Mouse (Mus musculus) v-Abl transformed pro-B cells (cell line): ENCODE measurements around the gene Efl1.
"Not testable (repeated sequence)": the region's sequence is repeated elsewhere in the genome, so short reads cannot be mapped to it uniquely, and the experiment has no call there.

Experiments
- in situ Hi-C, 2 experiments: fragments of 400-800 bp; cut with MboI; formaldehyde crosslinking; loops; one replicate each; pipeline ENCODE4 v1.15.1; 2025; ENCODE audit not compliant: unreplicated experiment in 2 of 2

Efl1 gene

DNA sequence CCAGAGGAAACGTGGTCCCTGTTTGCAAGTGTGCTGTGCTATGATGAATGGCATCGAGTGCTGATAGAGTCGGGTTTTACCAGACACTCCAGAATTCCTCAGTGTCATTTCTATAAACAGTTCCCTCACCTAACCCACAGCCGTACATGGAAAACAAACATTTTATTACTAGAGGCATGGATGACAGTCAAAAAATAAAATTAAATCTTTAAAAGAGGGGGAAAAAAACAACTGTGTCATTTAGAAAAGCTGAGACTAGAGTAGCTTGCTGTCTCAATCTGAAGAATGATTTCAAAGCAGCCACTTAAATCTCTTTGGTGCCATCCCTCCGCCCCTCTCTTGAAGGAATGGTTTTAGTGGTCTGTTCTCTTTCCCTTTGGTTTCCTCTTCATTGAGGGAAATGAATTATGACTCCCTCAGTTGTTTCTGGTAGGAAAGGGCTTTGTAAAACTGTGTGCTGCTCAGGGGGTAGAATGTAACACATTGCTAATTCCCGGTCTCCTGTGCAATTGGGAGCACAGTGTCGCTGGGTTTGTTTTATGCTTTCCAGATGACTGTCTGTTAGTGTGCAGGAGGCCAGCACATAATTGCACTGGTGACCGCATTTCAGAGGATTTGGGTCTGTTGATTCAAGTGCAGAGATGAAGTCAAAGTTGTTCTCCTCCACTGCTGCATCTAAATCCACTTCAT is 67.6 kb downstream of the Efl1 start:
- in situ Hi-C loops, result loop anchor here in 1 of 2 experiments (10.0 kb wide), 1 partner anchor 149 kb away; the partner anchor contains the start of gene Mex3b

DNA sequence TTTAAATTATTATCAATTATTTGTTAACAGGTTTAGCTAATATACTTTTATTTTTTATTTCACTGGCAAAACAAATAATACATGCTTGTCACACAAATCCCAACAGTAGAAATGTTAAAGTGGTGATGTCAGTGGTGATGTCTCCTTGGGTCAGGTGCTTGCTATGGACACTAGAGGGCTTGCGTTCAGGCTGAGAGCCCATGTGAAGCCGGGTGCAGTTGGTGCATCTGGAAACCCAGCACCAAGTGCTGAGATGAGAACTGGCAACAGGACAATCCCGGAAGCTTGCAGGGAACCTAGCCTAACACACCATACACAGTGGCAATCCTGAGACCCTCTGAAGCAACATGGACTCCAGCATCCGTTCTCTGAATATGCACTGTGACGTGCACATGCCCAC is 70.9 kb downstream of the Efl1 start:
- in situ Hi-C loops, result loop anchor here in 1 of 2 experiments (10.0 kb wide), 1 partner anchor 146 kb away; the partner anchor contains the start of gene Mex3b

DNA sequence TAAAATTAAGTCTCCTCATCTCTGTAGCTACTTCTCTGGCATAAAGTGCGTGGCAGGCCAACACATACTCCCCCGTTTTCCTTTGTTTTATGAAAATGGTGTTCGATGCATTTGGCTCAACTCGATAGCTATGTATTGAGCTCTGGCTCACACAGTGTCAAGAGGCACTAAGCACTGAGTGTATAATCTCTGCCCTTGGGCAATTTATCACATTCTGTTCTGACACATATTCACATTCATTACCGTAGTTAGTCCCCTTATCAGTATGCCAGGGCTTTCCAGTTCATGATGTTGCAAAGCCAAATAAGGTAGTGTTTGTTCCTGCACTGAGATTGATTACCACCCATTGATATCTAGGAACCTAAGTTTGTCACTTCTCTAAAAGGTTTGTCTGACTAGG is 71.3 kb downstream of the Efl1 start:
- in situ Hi-C loops, result loop anchor here (5.0 to 10.0 kb wide), 4 partner anchors 145 to 833 kb away; partner anchors contain the start of gene Mex3b (in 2 of the 2)

DNA sequence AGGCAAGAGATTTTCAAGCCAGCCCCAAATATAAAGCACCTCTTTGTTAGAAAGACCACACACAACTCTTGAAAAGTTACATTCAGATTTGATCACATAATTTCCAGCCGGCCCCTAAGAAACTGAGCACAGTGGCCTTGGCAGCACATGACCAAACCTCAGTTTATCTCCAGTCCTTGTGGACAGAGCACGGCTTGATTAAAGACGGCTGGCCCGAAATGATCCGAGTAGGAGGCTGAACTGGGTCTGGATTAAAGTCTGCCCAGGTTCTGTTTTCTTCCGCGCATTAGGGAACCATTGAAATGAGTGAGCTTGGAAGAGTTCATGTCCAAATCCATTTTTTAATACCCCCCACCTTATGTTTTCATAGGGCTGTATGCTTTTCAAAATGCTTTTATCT is 72.1 kb downstream of the Efl1 start:
- in situ Hi-C loops, result loop anchor here (5.0 kb wide), 3 partner anchors 147 to 832 kb away; partner anchors contain the start of gene Mex3b (in 1 of the 2)

DNA sequence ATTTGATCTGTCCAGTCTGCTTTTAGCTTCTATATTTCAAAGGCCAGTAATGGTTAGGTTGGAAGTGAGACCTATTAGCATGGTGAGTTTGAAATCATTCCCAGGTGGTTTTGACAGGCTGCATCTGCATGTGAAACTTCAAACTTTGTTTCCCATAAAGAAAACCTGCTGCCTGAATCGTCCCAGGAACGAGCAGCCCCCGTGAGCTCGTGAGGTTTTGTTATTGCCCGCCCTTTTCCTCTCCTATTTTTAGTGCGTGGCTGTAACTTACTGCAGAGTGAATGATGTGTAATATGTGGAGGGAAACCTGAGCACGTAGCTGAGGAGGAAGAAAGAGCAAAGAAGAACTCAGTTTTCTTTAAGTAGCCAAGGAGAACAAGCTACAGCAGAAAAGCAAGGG is 72.5 kb downstream of the Efl1 start:
- in situ Hi-C loops, result loop anchor here (5.0 kb wide), 3 partner anchors 146 to 831 kb away; partner anchors contain the start of gene Mex3b (in 1 of the 2)

DNA sequence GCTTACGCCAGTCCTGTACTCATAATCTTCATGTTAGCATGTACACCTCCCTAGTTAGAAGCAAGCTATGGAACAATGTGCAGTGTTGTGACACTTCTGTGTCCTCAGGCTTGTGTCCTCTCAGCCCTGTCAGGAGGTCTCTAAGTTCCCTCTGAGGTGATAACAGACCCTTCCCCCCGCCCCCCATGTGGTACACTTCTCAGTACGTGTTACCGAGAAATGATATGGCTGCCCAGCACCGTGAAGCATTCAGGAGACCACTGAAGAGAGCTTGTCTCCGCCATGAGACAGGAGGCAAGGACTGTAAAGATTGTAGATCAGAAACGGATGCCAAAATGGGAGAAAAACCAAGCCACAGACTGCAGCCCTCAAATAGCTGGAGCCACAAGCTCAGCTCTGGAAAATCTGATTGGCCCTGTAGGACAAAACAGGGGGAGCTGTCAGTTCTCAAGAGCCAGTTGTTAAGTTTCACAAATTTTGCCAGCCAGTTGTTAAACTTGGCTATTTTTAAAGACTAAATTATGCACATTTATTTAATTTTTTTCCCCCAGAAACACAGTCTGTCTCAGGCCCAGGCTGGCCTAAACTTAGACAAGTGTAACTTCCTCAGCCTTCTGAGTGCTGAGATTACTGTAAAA is 74.2 kb downstream of the Efl1 start:
- in situ Hi-C loops, result loop anchor here (5.0 kb wide), 3 partner anchors 145 to 830 kb away; partner anchors contain the start of gene Mex3b (in 1 of the 2)

DNA sequence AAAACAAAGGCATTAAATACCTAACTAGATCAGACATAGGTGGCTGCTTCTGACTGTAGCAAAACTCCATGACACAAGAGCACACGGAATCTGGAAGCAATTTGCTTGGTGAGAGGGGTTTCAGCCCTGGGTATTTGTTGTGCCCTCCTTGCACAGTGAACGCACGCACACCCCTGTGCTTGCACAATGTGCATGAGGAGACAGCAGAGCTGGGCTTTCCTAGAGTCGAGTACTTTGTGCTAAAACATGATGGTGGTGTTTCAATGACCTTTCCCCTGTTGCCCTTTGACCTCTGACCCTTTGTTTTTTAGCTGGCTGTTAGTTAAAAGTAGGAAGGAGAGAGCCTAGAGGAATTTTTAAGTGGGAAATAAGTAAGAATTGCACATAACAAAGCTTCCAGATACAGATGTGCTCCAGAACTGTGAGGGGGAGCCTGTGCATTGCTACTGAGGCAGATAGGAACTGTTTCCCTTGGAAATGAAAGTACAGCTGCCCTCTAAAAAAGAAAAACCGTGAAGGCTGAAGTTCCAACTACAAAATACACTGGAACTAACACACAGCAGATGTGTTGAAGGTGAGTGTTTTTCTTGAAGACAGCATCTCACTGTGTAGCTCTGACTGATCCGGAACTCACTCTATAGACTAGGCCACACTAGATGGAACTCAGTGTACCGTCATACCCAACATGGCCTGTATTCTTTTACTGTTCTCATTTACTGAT is 74.9 kb downstream of the Efl1 start:
- in situ Hi-C loops, result loop anchor here (5.0 kb wide), 3 partner anchors 144 to 829 kb away; partner anchors contain the start of gene Mex3b (in 1 of the 2)

DNA sequence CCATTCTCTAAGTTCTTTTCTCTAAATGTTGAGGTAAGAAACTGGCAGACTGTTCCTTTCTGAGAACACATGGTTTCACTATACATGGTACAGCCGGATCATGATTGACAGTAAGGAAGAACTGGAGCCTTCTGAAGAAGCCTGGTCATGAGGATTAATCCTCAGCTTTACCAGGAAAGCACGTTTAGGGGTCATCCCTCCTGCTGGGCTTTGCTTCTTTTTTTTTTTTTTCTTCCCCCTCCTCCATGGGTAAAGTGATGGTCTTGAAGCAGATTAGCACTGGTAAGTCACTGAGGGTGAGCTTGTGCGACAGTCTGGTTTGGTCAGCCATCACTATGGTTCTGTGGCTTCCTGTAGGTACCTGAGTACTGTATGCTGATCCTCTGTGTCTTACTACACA is 76.1 kb downstream of the Efl1 start:
- in situ Hi-C loops, result loop anchor here (5.0 kb wide), 3 partner anchors 143 to 828 kb away; partner anchors contain the start of gene Mex3b (in 1 of the 2)

DNA sequence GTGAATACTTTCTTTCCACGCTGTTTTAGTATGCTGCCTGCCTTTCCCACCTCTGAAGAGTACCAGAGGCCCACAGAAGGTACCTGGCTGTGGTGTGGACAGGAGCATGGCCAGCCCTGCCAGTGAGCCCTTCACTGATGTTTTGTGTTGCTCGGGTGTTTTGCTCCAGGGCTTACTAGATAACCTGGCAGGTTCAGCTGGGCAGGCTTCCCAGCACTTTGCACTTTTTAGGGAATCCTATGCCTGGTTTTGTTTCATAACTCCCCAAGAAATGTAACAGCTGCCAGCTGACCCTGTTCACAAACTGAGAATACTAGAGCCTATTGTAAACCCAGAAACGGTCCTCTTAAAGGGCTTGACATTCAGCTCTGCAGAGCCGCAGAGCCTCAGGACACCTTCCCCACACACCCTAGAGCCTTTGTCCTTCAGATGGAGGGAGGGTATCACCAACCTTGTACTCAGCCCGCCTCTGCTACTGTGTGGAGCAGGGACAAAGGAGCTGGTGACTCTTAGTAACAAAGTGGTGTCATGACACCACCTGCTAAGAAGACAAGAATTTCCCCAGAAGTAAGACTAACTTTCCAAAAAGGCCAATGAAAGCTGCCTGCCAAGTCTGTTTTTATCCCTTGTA is 76.7 kb downstream of the Efl1 start:
- in situ Hi-C loops, result no loop called here

DNA sequence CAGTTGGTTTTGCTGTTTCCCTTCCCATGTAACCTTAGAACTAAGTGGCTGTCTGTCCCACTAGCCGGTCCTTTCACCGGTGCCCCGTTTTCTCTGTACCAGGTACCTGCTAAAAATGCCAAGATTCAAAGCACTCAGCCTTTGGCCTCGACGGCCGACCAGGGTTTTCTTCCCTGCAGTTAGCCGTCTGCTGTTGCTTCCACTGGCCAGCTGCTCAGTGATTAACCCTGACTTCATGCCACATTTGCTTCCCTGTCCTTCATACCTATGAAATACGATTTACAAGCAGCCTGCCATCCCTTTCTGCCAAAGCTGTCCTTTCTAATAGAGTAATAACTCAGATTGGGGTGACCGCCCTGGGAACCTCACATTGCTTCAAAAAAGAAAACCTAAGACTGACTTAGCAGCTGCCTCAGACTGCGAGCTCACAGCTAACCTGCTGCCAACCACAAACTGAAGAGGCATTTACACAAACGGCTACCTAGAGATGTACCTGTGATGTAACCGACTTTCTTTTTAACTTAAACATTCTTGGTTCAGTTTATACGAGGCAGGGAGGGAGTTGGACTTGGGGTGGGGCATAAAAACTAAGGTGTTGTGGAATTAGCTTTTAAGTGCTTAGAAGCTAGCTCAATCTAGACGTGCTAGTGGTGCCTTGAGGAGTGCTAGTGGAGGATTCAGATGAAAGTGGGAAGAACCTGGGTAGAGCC is 77.5 kb downstream of the Efl1 start:
- in situ Hi-C loops, result no loop called here

DNA sequence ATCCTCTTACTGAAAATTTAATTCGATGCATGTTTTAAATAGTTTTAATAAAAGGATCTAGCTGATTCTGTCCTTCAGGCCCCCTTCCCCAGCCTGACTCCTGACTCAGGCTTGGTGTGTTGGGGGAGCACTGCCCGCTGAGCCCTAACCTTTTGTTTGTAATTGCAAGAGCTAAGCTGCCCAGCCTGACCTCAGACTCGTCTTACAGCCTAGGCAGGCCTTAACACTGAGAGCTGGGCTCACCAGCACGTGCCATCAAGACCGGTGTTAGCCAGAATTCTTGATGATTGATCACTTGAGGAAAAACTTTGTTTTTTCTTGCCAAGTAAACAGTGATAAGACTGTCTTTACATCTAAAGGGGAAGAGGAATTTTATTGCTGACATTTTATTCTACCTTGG is 78.7 kb downstream of the Efl1 start:
- in situ Hi-C loops, result no loop called here

DNA sequence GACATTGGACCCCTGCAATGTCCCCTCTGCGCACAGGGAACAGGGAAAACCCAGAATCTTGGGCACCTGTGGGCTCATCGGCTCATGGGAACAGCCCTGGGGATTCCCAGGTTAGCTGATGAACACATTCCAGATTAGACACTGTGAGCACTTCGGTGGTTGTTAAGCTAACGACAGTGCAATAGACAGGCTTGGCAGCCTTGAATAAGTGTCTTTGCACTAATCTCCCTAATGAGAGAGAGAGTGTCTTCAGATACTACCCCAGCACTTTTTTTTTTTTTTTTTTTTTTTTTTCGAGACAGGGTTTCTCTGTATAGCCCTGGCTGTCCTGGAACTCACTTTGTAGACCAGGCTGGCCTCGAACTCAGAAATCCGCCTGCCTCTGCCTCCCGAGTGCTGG is 80.6 kb downstream of the Efl1 start:
- in situ Hi-C loops, result not testable (repeated sequence)

DNA sequence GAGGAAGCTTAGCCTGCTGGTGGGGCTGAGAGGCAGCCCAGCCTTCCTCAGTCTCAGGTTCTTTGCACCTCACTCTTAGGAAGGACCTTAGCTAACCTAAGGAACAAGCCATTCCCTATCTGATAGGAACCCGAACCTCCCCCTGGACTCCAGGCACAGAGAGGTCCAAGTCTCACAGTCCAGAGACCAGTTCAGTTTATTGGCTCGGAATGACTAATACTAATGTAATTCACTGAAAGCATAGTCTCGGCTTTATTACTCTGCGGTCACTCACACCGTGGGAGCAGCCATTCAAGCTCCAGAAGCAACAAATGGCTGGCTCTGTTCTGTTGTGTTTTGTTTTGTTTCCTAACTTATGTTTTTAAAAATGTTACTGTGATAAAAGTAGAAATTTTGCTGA is 84.7 kb downstream of the Efl1 start:
- in situ Hi-C loops, result no loop called here

DNA sequence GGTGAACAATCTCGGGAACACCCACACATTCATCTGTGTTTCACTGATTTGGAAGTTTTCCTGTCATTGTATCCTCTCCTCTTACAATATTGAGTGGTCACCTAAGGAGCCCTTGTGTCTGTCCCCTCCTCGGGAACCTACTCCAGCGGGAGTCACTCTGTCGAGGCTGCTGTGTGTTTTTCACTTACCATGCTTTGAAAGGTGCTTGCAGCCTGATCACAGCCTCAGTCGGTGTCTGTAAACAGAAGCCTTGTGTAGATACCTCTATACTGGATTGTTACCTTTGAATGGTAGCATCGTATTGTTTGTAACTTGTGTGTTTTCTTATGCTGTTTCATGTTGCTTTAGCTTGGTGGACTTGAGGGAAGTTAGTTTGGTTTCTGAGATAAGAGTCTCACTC is 85.6 kb downstream of the Efl1 start:
- in situ Hi-C loops, result no loop called here

DNA sequence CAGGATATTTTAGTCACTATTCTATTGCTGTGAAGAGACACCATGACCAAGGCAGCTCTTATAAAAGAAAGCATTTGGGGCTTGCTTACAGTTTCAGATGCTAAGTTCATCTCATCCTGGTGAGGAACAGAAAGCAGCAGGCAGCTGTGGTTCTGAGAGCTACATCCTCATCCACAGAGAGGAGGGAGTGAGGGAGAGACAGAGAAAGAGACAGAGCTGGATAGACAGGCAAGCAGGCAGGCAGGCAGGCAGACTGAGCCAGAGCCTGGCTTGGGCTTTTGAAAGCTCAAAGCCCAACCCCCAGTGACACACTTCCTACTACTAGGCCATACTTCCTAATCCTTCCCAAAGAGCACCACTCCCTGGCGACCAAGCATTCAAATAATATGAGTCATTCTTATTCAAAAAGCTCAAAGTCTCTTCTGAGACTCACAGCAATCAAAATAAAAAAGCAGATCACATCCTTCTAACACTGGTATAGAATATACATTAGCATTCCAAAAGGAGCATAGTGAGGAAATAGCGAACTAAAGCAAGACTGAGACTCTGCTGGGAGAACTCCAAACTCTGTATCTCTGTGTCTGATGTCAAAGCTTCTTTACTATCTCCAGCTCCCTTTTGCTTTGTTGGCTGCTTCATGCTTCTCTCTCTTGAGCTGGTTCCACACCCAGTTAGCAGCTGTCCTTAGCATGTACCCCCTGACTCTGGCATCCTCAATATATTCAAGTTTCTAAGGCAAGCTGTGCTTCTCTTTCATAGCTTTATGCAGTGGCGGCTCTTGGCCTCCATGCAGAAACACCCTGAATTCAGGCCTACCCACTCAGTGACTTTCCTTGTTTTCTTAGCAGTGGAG is 86.6 kb downstream of the Efl1 start:
- in situ Hi-C loops, result no loop called here

DNA sequence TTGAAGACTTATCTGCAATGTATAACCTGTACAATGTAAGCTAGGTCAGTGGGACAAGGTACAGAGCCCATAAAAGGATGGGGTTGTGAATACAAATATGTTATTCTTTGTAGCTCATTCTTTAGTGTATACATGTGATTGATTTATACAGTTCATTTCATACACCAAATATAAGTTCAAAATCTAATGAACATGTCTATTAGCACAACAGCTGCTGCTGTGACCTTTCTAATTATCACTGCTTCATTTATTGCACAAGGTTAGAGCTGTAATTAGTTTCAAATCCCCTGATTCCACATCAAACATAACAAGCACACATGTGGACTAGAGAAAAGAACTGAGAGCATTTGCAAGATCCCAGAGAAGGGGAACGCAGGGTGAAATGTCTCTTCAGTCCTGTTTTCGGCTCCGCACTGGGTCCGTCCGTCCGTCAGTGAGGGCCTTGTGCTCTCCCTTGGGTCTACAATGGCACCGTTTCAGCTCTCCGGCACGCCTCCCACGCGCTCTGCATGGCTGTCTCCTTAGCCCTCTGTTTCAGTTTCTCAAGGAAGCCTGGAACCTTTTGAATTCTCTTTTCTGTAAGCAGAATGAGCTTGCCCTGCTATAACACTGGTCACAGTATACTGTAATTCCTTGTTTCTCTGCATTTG is 94.8 kb downstream of the Efl1 start:
- in situ Hi-C loops, result no loop called here

DNA sequence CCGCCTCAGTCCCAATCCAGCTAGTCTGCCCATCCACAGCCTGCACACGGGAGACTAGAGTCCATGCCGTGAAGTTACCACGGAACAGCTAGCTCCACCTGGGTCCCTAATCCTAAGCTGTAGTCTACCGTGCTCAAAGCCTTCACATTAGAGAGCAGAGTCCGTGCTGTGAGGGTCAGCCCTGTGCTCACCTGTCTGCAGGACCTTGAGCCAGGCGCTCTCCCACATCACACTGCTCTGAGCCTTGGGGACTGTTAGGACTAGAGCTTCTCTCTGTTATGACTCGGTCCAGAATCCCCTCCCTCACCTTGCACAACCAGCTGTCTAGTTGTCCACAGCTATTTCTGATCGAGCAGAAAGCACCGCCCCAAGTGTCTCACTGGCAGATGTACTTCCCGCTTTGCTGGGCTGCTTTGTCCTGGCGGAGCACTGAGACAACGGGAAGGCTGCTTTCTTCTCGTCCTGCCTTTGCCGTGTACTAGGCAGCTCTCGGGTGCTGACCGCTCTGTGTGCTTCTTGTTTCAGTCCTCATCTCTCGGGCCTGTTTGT is 95.8 kb downstream of the Efl1 start:
- in situ Hi-C loops, result no loop called here

DNA sequence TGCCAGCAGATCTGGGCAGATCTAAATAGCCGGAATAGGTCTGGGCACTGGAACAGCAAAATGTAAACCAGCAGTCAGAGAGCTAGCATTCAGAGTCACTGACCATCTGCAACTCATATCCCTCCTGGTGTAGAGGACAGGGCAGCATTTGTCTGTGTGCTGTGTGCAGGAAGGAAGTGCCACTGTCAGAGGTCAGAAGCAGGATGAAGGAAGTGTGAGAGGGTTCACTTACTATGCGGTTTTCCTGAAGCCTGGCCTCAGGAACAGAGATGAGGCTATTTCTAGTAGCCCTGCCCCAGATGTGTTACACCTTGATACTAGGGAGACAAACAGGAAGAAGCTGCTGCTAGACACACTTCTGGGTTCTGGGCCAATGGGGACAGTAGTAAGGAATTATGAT is 100.4 kb downstream of the Efl1 start:
- in situ Hi-C loops, result no loop called here
